Mouse (Mus musculus): ENCODE data around the gene Plekhb1.
A peak's percentile ranks its signal among the peaks of the same experiment; 100 is the strongest.

Gene Plekhb1

GRCm38 (mm10) chr7:100662231-100662630 is at the start of gene Plekhb1:
Gene Plekhb1, minus strand, starts transcription at chr7:100662414.
- DNase-seq (ENCODE audit: low spot score in 2 of 2), result no peak

GRCm38 (mm10) chr7:100706883-100707480 is 44.8 kb upstream of the Plekhb1 start:
- no peak for DNase-seq (ENCODE audit: low spot score in 2 of 2)

- DNase-seq (ENCODE audit: low spot score in 2 of 2), result peak; percentile 78 to 85
Measured at GRCm38 (mm10) chr7:100706143-100706841, 44.1 kb upstream of the Plekhb1 start, which contains the start of gene Fam168a. Gene Fam168a, plus strand, starts transcription at chr7:100706635.

GRCm38 (mm10) chr7:100699771-100700770 is 37.9 kb upstream of the Plekhb1 start:
- no peak for DNase-seq (ENCODE audit: low spot score in 2 of 2)

- peak in 1 of 2 experiments; percentile 15 for DNase-seq (ENCODE audit: low spot score in 2 of 2)
Measured at GRCm38 (mm10) chr7:100693199-100693598, 31.0 kb upstream of the Plekhb1 start.

- no peak for DNase-seq (ENCODE audit: low spot score in 2 of 2)
Measured at GRCm38 (mm10) chr7:100688471-100688870, 26.3 kb upstream of the Plekhb1 start.

- DNase-seq (ENCODE audit: low spot score in 2 of 2), result peak; percentile 50 to 69
Measured at GRCm38 (mm10) chr7:100685061-100686030, 23.1 kb upstream of the Plekhb1 start.

GRCm38 (mm10) chr7:100684538-100684937 is 22.3 kb upstream of the Plekhb1 start:
- peak; percentile 42 to 62 for DNase-seq (ENCODE audit: low spot score in 2 of 2)

- DNase-seq (ENCODE audit: low spot score in 2 of 2), result no peak
Measured at GRCm38 (mm10) chr7:100684081-100684480, 21.9 kb upstream of the Plekhb1 start.

GRCm38 (mm10) chr7:100683241-100683640 is 21.0 kb upstream of the Plekhb1 start:
- DNase-seq (ENCODE audit: low spot score in 2 of 2), result no peak

GRCm38 (mm10) chr7:100681132-100681531 is 18.9 kb upstream of the Plekhb1 start:
- DNase-seq (ENCODE audit: low spot score in 2 of 2), result no peak

- DNase-seq (ENCODE audit: low spot score in 2 of 2), result no peak
Measured at GRCm38 (mm10) chr7:100678948-100679880, 17.0 kb upstream of the Plekhb1 start.

GRCm38 (mm10) chr7:100678052-100678451 is 15.8 kb upstream of the Plekhb1 start:
- no peak for DNase-seq (ENCODE audit: low spot score in 2 of 2)

- DNase-seq (ENCODE audit: low spot score in 2 of 2), result no peak
Measured at GRCm38 (mm10) chr7:100674941-100675340, 12.7 kb upstream of the Plekhb1 start.

- DNase-seq (ENCODE audit: low spot score in 2 of 2), result no peak
Measured at GRCm38 (mm10) chr7:100673452-100673851, 11.2 kb upstream of the Plekhb1 start.

- DNase-seq (ENCODE audit: low spot score in 2 of 2), result no peak
Measured at GRCm38 (mm10) chr7:100670646-100671045, 8.4 kb upstream of the Plekhb1 start.

- no peak for DNase-seq (ENCODE audit: low spot score in 2 of 2)
Measured at GRCm38 (mm10) chr7:100663729-100664304, 1.6 kb upstream of the Plekhb1 start.

- peak; percentile 54 to 79 for DNase-seq (ENCODE audit: low spot score in 2 of 2)
Measured at GRCm38 (mm10) chr7:100663190-100663589, 976 bp upstream of the Plekhb1 start.

GRCm38 (mm10) chr7:100661264-100661663 is 950 bp downstream of the Plekhb1 start:
- DNase-seq (ENCODE audit: low spot score in 2 of 2), result no peak
